Mouse (Mus musculus): ENCODE results near the gene Kctd17.

Gene Kctd17

DNA sequence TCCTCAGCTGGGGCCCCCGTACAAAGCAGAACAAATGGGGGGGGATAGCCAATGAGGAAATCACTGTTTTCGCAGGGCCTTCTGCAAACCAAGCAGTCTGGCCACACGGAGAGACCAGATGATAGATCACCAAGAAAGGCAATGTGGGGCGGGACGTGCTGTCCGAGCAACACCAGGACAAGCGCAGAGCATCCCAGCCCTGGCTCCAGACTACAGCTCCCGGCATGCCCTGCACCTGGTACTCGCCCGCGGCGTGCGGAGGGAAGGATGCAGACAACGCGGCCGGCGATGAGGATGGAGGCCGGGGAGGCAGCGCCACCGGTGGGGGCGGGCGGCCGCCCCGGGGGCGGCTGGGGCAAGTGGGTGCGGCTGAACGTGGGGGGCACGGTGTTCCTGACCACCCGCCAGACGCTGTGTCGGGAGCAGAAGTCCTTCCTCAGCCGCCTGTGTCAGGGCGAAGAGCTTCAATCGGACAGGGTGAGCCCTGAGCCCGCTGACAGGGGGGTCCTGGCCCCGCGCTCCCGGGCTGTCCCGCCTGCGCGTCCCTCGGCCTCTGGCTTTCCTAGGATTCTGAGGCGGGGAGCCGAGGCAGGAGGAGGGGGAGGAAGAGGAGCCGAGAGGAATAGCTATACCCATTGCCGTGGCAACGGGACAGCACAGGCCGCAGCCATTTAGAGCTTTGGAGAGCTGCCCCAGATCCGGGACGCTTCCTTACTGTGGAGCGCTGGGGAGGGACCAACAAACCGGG lies at the start of gene Kctd17:
Gene Kctd17, plus strand, starts transcription at position 174 of the 748 bp plus-strand sequence.
- no peak for DNase-seq (ENCODE audit: extremely low read depth, low read depth)

DNA sequence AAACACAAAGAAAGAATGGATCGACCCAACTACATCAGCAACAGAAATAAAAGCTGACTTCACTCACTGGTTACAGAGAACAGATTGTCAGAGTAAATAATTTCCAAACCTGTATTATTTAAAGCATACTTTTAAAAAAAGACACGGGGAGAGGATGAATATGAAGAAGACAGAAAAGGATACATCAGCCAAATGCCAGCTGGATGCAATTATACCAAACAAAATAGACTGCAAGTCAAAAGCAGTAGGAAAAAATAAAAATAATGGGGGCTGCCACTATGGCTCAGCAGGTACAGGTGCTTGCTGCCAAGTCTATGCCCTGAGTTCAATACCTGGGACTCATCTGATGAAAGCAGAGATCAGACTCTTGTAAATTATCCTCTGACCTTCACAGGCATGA lies 48.2 kb upstream of the Kctd17 start:
- no peak for DNase-seq (ENCODE audit: extremely low read depth, low read depth)

DNA sequence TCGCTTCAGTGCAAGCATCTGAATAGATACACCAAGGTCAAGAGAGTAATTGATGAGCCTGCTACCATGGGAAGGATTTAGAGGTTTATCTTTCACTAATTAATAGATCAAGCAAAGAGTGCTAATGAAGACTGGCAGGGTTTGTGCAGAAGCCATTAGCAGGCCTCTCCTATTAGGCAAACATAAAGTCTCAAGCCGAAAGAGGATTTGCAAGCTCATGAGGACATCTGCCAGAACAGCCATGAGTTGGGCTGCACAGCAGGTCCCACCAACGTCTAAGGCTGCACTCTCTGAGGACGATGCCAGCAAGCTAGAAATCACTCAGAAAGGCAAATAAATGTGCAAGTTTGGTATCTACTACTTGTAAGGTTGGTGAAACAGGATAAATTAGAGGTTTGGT lies 47.6 kb upstream of the Kctd17 start:
- DNase-seq (ENCODE audit: extremely low read depth, low read depth) = no peak

DNA sequence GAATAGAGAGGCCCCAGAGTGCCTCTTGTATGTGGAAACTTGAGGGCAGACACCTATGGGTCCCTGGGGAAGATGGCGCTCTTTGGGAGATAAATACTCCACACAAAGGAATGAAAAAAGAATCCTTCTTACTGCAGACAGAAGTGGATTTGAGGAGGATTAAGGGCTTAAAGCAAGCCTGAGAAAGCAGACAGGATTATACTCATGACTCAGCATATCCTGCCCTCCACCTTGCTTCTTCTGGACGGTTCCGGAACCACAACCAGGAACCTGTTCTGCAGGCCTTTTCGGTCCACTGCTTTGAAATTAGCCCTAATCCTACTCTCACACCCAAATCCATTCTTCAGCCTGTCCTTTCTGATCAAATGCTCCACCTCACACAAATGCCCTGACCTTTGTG lies 46.2 kb upstream of the Kctd17 start:
- DNase-seq (ENCODE audit: extremely low read depth, low read depth) = no peak

DNA sequence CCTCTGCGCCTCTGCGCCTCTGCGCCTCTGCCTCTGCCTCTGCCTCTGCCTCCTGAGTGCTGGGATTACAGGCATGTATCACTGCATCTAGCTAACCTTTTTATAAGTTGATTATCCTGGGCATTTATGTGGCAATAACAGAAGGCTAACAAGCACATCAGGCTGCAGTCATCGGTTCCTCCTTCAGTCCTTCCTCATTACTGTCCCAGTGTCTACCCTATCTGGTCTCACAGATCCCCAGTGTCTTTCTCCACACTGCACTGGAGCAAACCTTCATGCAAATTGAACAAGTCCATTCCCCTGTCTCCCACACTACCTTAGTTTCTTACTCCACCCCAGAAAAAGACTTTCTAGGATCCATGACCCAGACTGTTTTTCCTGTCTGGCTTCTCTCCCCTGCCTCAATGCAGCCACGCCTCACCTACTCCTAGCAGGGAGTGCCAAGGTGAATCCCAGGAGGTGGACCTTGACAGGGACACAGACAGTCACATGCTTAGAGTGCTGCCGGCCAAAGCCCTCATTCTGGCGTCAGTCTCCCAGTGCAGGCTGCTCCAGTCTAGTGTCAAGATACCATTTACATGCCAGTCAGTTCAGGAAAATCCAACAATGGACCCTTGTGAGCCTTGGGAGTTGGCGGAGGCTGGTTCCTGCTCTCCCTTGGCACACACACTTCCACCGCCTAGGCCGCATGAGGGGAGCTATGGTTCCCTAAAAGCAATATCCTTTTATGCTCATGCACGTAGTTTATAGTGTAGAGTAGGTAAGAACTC lies 44.7 kb upstream of the Kctd17 start:
- DNase-seq (ENCODE audit: extremely low read depth, low read depth) = peak; percentile 40

DNA sequence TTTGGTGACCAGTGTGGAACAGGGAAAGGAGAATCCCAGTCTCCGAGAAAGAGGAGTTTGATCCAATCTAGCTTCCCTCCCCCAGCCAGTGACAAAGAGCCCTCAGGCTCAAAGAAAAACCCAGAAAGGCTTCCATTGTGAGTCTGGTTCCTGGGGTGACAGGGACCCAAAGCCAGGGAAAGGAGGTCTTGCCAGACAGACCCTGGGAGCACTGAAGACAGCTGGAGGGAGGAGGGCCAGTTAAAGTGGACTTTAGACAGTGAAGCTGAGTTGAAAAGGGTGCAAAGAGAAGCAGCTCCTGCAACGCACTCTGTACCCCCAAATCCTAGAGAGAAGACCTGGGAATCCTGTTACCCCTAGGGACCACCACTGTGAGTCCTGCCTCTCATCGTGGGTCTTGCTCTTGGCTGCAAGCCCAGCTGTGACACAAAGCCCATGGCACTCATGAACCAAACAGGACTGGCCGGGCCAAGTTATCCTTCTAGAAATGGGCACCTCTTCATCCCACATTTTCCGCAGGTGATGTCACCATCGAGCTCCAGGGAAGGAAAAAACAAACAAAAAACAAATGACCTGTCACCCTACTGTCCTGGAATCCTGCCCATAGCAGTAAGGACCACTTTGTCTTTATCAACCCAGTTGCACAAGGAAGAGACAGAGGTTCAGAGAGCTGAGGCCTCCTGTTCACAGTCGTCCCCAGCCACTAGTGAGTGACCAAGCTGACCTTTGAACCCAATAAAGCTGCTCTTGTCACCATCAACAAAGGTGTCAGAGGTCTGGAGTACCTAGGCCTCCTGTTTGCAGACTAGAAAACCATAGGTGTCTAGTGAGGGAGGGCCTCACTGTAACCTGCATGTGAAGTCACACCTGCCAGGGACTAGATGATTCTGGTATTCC lies 43.9 kb upstream of the Kctd17 start:
- no peak for DNase-seq (ENCODE audit: extremely low read depth, low read depth)

DNA sequence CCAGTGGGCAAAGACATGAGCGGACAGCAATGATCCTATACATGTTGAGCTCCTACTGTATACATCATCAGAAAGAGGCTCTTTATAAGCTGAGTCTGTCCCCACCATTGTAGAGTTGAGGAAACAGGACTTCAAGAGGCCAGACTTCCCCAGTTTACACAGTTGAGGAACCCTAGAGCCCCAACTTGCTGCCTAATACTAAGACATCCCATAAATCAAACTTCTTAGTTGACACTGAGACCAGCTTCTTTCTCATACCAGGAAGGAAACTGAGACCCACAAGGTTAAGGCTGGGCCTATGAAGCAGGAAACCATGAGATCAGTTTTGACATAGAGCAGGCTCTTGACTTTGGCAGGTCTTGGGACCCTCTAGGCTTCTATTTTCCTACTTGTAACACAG lies 42.8 kb upstream of the Kctd17 start:
- DNase-seq (ENCODE audit: extremely low read depth, low read depth) = no peak

DNA sequence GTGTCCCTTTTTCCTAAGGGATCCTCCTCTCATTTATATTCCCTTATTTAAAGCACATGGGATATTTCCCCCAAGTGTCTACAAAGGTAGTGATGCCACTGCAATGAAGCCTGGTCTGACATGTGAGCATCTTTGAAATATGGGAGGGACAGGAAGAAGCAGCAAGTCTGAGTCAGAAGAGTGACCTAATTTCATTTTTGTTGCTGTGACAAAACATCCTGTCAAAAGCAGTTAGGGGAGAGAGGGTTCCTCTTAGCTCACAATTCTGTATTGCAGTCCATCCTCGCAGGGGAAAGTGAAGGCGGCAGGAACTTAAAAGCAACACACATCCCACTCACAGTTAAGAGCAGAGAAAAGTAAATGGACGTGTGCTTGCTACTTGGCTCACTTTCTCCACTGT lies 37.5 kb upstream of the Kctd17 start:
- no peak for DNase-seq (ENCODE audit: extremely low read depth, low read depth)

DNA sequence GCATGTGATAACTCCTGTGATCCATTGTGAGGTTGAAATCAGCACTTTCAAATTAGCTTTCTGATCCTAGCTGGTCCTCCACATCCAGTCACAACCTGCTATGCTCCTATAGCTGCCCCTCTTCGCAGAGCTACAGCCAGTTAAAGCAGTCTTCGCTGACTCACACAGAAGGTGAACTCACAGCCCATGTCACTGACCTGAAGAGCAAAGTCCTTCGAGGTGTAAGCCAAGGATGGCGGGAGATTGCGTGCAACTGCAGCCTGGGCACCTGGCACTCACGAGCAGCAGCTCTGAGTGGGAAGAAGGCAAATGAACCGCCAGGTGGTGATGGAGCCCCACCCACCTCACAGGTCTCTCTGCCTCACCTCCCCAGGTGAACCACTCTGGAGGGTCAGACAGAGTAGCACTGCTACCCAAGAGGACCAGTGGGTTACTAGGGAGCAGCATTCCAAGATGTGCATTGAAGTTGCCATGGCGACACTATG lies 32.8 kb upstream of the Kctd17 start, which contains the start of gene Tex33:
Gene Tex33, minus strand, starts transcription at position 435 of the 485 bp plus-strand sequence.
- no peak for DNase-seq (ENCODE audit: extremely low read depth, low read depth)

DNA sequence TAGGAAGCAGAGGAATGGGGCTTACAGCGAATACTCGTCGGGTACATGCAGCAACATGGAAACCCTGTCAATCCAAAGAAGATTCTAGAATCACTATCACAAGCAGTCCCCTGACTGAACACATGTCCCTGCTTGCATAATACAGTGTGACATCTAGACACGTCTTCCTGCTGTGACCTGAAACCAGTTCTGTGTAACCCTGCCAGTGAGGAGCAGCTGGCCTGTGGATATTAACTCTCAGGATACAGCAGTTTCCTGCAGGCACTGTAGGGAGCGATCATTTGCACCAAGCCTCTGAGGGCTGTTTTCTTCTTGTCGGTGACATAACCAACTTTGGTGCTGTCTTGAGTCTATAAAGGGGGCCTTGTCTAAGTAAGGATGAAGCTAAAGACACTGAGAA lies 27.0 kb upstream of the Kctd17 start:
- DNase-seq (ENCODE audit: extremely low read depth, low read depth) = no peak

DNA sequence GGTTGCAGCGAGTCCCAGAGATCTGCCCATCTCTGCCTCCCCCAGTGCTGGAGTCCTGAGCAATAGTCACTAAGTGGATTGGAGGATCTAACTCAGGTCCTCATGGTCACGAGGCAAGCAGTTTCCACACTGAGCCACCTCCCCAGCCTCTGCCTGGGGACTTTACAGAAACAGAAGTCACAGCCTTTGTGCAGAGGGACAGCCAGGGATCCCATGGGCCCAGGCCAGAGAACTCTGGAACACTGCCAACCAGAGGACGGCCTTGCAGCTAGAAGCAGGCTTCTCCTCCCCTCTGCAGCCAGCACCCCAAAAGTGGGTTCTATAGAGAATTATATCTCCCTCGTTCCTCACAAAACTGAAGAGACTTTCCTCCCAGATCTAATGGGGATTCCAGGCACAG lies 26.4 kb upstream of the Kctd17 start:
- DNase-seq (ENCODE audit: extremely low read depth, low read depth) = no peak

DNA sequence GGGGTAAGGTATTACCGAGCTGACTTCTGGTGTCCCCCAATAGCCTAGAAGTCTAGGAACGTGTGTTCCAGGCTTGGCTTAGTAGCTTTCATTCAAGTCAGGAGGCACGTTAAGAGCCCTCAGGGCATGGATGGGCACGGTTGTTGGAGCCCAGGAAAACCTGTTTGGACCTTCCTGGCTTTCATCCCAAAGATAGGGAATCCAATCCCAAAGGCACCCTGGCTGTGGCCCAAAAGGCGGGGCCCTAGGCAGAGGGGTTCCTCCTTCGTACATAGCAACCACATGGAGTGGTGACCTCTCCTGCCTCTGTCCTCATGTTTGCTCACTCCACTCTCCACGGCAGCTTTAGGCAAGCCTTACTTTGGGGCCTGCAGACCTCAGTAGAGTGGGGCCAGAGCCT lies 25.9 kb upstream of the Kctd17 start:
- DNase-seq (ENCODE audit: extremely low read depth, low read depth) = no peak

DNA sequence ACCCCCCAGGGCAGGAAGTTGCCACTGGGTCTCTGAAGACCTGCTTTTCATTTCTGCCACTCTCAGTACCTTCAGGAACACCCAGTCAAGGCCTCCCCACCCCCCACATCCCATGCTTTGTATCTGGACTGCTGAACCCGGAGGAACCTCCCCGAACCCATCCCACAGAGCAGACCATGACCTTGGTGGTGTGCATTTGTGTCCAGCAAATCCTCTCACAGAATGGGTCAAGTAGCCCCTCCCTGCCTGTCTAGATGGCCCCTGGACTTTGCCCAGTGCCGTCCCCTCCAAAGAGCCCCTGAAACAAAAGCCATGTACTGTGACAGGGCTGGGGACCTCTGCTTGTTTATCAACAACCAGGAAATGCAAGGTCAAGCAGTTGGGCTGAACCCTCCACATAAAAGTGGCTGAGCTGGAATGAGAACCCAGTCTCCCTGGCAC lies 25.0 kb upstream of the Kctd17 start:
- DNase-seq (ENCODE audit: extremely low read depth, low read depth) = no peak

DNA sequence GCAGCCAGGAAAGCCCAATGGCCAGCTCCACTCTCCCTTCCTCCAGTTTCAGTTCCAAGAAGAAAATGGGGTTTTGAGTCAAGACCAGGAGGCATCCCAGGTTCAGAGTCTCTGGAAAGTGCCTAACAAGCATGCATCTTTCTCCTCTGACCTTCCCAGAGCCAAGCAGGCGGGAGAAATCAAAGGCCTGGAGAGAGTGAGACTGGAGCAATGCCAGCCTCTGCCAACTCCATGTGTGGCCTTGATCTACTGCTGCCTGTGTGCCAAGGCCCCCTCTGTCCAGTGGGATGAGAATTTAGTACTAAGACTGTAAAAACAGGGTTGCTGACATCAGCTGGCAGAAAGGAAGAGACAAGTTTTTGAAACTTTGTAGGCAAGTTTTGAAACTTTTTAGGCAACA lies 24.5 kb upstream of the Kctd17 start:
- DNase-seq (ENCODE audit: extremely low read depth, low read depth) = no peak

DNA sequence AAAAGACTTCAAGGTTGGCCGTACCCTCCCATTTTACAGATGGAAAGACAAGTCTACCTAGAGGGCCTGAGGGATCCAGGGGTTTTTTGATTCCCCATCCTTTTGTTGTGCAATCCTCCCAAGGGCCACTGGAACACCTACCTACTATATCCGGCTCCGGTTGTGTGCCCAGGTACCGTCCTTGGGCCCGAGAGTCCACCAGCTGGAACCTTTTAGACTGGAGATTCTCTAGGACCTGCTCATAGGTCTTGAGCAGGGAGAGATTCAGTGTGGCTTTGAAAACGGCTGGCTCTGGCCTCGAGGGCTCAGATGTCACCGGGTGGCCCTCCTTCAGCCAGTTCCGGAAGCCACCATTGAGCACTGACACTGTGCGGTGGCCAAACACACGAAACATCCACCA lies 23.3 kb upstream of the Kctd17 start:
- DNase-seq (ENCODE audit: extremely low read depth, low read depth) = no peak

DNA sequence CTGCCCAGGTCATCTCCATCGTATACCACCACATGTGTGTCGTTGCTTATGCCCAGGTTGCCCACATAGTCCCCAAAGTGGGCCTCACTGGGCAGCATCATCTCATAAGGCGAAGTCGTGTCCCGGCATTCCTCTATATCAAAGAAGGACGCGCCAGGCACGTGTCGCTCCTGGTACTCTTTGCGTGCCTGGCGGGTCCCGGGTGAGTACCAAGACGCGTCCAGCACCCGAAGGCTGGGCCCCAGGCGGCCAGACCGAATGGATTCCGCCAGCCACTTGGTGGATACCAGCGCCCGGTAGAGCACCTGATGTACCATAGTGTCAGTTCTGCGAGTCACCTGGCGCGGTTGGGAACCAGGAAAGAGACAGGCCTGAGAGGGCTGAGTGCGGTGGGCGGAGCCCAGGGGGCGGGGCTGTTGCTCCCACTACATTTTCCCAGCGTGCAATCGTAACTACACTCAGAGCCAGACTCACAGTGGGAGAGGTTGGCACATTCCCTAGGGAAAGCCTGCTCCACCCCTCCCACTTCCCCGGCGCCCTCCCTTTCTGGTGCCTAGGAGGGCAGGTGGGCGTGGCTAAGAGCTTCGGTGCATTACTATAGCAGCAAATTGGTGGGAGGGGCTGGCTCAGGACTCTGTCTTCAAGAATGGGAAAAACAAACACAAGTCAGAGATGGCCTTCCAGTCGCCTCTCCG lies 22.7 kb upstream of the Kctd17 start, which contains the start of gene Tst:
Gene Tst, minus strand, starts transcription at position 391 of the 695 bp plus-strand sequence.
- DNase-seq (ENCODE audit: extremely low read depth, low read depth) = peak; percentile 51

DNA sequence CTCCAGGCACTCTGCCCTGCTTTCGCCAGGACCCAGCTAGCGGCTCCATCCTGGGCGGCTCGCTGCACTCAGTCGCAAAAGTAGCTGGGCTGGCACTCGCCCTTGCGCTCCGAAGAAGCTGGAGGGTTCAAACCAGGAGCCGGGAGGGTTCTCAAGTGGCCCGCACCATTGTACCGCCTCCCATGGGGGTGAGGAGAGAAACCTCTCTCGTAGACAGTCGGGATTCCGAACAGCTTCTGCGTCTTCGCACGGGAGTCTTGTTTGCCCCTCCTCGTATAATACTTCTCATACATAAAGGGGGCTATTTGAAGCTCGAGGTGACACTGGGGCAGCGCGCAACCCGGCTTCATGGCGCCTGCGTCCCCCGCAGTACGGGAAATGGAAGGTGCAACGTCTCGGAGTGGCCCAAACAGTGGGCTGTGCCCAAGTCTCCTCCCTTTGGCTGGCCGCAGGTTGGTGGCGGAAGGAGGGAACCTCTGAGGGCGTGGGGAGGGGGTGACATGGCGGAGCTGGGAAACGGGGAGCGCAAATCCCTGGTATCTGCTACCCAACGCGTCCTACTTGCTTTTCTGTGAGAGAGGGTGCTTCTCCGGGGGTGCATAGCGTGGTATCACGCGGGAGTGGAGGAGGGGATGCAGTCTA lies 21.9 kb upstream of the Kctd17 start, which contains the start of gene Mpst:
Gene Mpst, plus strand, starts transcription at position 124 of the 642 bp plus-strand sequence.
- peak; percentile 77 for DNase-seq (ENCODE audit: extremely low read depth, low read depth)

DNA sequence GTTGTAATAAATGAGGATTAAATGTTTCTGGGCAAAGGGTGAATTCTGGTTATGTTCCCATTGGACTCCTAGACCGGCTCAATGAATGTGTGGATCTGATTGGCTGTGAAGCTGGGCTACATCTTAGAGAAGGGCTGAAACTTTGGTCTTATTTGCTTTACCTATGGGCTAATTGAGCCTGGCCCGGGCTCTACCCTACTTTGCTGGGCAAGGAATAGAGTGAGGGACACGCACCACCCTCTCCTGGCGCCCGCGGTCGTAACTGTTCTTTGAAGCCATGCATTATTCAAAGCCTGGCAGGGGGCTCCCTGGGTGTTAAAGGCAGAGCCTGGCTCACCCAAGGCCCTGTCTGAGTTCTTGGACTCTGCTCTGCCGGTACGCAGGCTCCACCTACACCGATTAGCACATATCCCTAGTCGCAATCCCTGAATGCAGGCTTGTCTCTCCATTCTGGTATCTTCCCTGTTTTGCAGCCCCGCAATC lies 18.8 kb upstream of the Kctd17 start:
- no peak for DNase-seq (ENCODE audit: extremely low read depth, low read depth)

DNA sequence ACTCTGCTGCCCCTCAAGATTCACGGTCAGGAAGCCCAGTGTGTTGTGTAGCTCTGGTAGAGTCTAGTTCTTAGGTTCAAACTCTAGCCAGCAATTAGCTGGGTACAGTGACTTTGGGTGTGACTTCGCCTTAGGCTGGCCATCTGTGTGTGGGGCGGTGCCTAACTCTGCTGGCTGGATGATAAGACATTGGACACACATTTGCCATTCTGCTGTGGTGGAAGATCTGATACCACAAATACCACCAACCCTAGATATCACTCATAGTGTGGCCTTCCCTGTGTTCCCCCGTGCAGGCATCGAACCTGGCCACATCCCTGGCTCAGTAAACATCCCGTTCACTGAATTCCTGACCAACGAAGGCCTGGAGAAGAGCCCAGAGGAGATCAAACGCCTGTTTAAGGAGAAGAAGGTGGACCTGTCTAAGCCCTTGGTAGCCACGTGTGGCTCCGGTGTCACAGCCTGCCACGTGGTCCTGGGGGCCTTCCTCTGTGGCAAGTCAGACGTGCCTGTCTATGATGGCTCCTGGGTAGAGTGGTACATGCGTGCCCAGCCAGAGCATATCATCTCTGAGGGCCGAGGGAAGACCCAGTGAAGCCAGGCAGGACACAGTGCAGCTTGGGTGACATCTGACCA lies 15.2 kb upstream of the Kctd17 start:
- DNase-seq (ENCODE audit: extremely low read depth, low read depth) = peak; percentile 90

DNA sequence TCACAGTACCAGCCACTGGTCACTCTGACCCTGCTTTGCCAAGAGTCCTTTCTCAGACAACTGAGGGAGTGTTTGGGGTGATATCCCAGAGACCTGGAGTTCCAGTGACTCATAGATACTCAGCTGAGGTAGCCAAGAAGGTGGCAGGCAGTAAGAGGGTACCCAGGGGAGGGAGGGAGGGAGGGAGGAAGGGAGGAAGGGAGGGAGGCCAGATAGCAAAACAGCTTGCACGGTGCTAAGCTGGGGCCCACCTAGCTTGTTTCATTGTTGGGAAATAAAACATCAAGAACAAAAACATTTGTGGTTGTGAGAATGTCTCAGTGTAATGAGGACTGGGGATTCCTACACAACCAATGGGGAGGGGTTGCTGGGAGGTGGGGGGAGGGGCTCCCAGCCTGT lies 14.6 kb upstream of the Kctd17 start:
- DNase-seq (ENCODE audit: extremely low read depth, low read depth) = no peak

All from MEL-GATA-1-ER (cell line).